Mouse (Mus musculus): ENCODE data around the gene Ndufa7. TPM values are rescaled to one million over a fixed set of nuclear protein-coding genes. Genes with fewer than 3 reads are reported as not detected.
"Not testable (repeated sequence)": the region's sequence is repeated elsewhere in the genome, so short reads cannot be mapped to it uniquely, and the experiment has no call there.

Gene Ndufa7
- polyA plus RNA-seq, 1 experiment = 406 TPM

DNA sequence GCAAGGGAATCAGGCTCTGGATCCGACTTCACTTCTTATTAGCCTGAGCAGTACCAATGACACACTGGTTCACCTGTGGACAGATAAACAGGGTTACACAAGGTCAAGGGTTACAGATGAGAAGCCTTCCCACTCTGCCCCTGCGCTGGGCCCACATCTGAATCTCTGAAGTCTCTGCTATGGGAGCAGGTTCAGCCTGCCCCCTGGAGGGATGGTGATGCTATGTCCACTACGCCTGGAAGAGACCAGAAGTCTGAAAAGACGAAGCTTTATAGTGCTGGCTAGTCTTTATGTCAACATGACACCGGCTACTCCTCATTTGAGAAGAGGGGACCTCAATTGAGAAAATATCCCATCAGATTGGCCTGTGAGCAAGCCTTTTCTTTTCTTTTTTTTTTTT is 51.4 kb downstream of the Ndufa7 start:
- H3K36me3 ChIP-seq (ENCODE audit: control insufficient read depth, insufficient read depth, low read length, poor library complexity, severe bottlenecking) = peaks cover 27% of the 10 kb centered on the region
- not testable (repeated sequence) for H3K27ac ChIP-seq (ENCODE audit: insufficient read depth, low read length); H3K9me3 ChIP-seq (replicated peaks; ENCODE audit: control insufficient read depth, insufficient read depth, low read length, poor library complexity, severe bottlenecking); H3K9ac ChIP-seq (ENCODE audit: low read depth, poor library complexity, severe bottlenecking); H3K4me3 ChIP-seq (ENCODE audit: low read depth, low read length); H3K27me3 ChIP-seq (ENCODE audit: control insufficient read depth, insufficient read depth, low read length, poor library complexity, severe bottlenecking); H3K4me1 ChIP-seq (ENCODE audit: control insufficient read depth, insufficient read depth, low read length)
- peak; percentile 45 for TF ChIP-seq CTCF (IDR thresholded peaks at IDR 0.05; ENCODE audit: low read depth, low read length)

DNA sequence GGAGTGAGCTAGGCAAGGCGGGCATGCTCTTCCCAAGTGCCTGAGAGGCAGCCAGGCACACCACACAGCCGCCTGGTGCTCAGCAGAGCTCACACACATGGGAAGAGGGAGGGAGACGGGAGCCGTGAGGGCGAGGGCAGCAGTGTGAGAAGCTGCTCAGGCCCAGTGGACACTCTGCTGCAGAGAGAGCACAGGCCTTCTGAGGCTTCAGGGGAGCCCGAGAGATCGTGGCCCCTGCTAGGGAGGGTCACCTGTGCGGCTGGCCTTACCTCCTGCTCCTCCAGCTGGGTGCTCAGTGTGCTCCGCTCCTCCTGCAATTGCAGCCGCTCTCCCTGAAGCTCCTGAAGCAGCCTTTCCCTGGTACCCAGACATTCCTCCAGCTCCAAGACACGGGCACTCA is 59.9 kb downstream of the Ndufa7 start:
- not testable (repeated sequence) for H3K27me3 ChIP-seq (ENCODE audit: control insufficient read depth, insufficient read depth, low read length, poor library complexity, severe bottlenecking); H3K4me3 ChIP-seq (ENCODE audit: low read depth, low read length); H3K9me3 ChIP-seq (replicated peaks; ENCODE audit: control insufficient read depth, insufficient read depth, low read length, poor library complexity, severe bottlenecking); H3K4me1 ChIP-seq (ENCODE audit: control insufficient read depth, insufficient read depth, low read length); H3K27ac ChIP-seq (ENCODE audit: insufficient read depth, low read length); H3K9ac ChIP-seq (ENCODE audit: low read depth, poor library complexity, severe bottlenecking)
- H3K36me3 ChIP-seq (ENCODE audit: control insufficient read depth, insufficient read depth, low read length, poor library complexity, severe bottlenecking) = peaks cover 45% of the 10 kb centered on the region

DNA sequence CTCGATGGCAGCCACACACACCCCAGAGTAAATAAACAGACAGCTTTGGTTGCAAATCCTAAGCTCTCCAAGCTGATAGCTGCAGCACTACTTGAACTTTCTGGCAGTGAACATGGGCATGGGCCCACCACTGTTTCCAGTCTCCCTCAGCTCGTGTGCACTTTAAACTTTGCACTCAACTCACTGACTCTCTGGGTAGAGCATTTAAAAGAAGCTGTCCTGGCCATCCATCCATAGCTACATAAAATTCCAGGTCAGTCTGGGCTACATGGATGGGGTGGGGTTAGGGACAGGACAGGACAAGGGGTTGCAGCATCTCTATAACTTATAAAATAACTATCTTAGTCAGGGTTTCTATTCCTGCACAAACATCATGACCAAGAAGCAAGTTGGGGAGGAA is 63.4 kb downstream of the Ndufa7 start:
- H3K4me1 ChIP-seq (ENCODE audit: control insufficient read depth, insufficient read depth, low read length); H3K9me3 ChIP-seq (replicated peaks; ENCODE audit: control insufficient read depth, insufficient read depth, low read length, poor library complexity, severe bottlenecking); H3K27me3 ChIP-seq (ENCODE audit: control insufficient read depth, insufficient read depth, low read length, poor library complexity, severe bottlenecking); H3K27ac ChIP-seq (ENCODE audit: insufficient read depth, low read length); H3K9ac ChIP-seq (ENCODE audit: low read depth, poor library complexity, severe bottlenecking); H3K4me3 ChIP-seq (ENCODE audit: low read depth, low read length): not testable (repeated sequence)
- peaks cover 27% of the 10 kb centered on the region for H3K36me3 ChIP-seq (ENCODE audit: control insufficient read depth, insufficient read depth, low read length, poor library complexity, severe bottlenecking)

Other genes starting within 250 kb of the Ndufa7 start
- gene Zfp414, start 195.5 kb upstream of the Ndufa7 start, polyA plus RNA-seq (2011; ENCODE audit: insufficient read depth, insufficient read length, low read depth, missing spikeins) = 31.9 and 39.5 TPM in 2 replicates
- not detected in 2 replicates for gene Pram1, start 186.5 kb upstream of the Ndufa7 start, polyA plus RNA-seq (2011; ENCODE audit: insufficient read depth, insufficient read length, low read depth, missing spikeins)
- gene Hnrnpm, start 137.7 kb upstream of the Ndufa7 start, polyA plus RNA-seq (2011; ENCODE audit: insufficient read depth, insufficient read length, low read depth, missing spikeins) = 607 and 610 TPM in 2 replicates
- gene March2, start 105.9 kb upstream of the Ndufa7 start, polyA plus RNA-seq (2011; ENCODE audit: insufficient read depth, insufficient read length, low read depth, missing spikeins) = 17.1 and 19.1 TPM in 2 replicates
- 57.9 and 73.6 TPM in 2 replicates for gene Rab11b, start 64.0 kb upstream of the Ndufa7 start, polyA plus RNA-seq (2011; ENCODE audit: insufficient read depth, insufficient read length, low read depth, missing spikeins)
- 3.6 and 3.9 TPM in 2 replicates for gene Angptl4, start 42.7 kb upstream of the Ndufa7 start, polyA plus RNA-seq (2011; ENCODE audit: insufficient read depth, insufficient read length, low read depth, missing spikeins)
- 40.0 and 44.7 TPM in 2 replicates for gene Kank3, start 14.1 kb upstream of the Ndufa7 start, polyA plus RNA-seq (2011; ENCODE audit: insufficient read depth, insufficient read length, low read depth, missing spikeins)
- 3,700 and 3,844 TPM in 2 replicates for gene Rps28, start within 50 bp of the Ndufa7 start, polyA plus RNA-seq (2011; ENCODE audit: insufficient read depth, insufficient read length, low read depth, missing spikeins)
- 30.6 and 35.7 TPM in 2 replicates for gene Cd320, start 18.5 kb downstream of the Ndufa7 start, polyA plus RNA-seq (2011; ENCODE audit: insufficient read depth, insufficient read length, low read depth, missing spikeins)
- gene Gm7029, start 49.3 kb downstream of the Ndufa7 start, polyA plus RNA-seq (2011; ENCODE audit: insufficient read depth, insufficient read length, low read depth, missing spikeins) = not detected in 2 replicates
- 155 and 186 TPM in 2 replicates for gene Kifc1, start 66.1 kb downstream of the Ndufa7 start, polyA plus RNA-seq (2011; ENCODE audit: insufficient read depth, insufficient read length, low read depth, missing spikeins)
- gene Platr17, start 80.6 kb downstream of the Ndufa7 start, polyA plus RNA-seq (2011; ENCODE audit: insufficient read depth, insufficient read length, low read depth, missing spikeins) = 16.7 and 19.1 TPM in 2 replicates
- gene Daxx, start 84.8 kb downstream of the Ndufa7 start, polyA plus RNA-seq (2011; ENCODE audit: insufficient read depth, insufficient read length, low read depth, missing spikeins) = 40.2 and 42.3 TPM in 2 replicates
- gene Tapbp, start 91.3 kb downstream of the Ndufa7 start, polyA plus RNA-seq (2011; ENCODE audit: insufficient read depth, insufficient read length, low read depth, missing spikeins) = 81.0 and 97.3 TPM in 2 replicates
- gene Zbtb22, start 91.3 kb downstream of the Ndufa7 start, polyA plus RNA-seq (2011; ENCODE audit: insufficient read depth, insufficient read length, low read depth, missing spikeins) = 14.8 and 20.7 TPM in 2 replicates
- gene Rgl2, start 105.0 kb downstream of the Ndufa7 start, polyA plus RNA-seq (2011; ENCODE audit: insufficient read depth, insufficient read length, low read depth, missing spikeins) = 34.7 and 37.5 TPM in 2 replicates
- 146 and 152 TPM in 2 replicates for gene Pfdn6, start 115.8 kb downstream of the Ndufa7 start, polyA plus RNA-seq (2011; ENCODE audit: insufficient read depth, insufficient read length, low read depth, missing spikeins)
- 25.3 and 30.2 TPM in 2 replicates for gene Wdr46, start 116.1 kb downstream of the Ndufa7 start, polyA plus RNA-seq (2011; ENCODE audit: insufficient read depth, insufficient read length, low read depth, missing spikeins)
- 3.6 and 4.2 TPM in 2 replicates for gene B3galt4, start 126.9 kb downstream of the Ndufa7 start, polyA plus RNA-seq (2011; ENCODE audit: insufficient read depth, insufficient read length, low read depth, missing spikeins)
- 18.3 and 19.0 TPM in 2 replicates for gene Vps52, start 131.2 kb downstream of the Ndufa7 start, polyA plus RNA-seq (2011; ENCODE audit: insufficient read depth, insufficient read length, low read depth, missing spikeins)
- 2,174 TPM in 2 replicates for gene Rps18, start 131.4 kb downstream of the Ndufa7 start, polyA plus RNA-seq (2011; ENCODE audit: insufficient read depth, insufficient read length, low read depth, missing spikeins)
- gene H2-K1, start 175.8 kb downstream of the Ndufa7 start, polyA plus RNA-seq (2011; ENCODE audit: insufficient read depth, insufficient read length, low read depth, missing spikeins) = 98.4 and 103 TPM in 2 replicates
- gene Ring1, start 200.1 kb downstream of the Ndufa7 start, polyA plus RNA-seq (2011; ENCODE audit: insufficient read depth, insufficient read length, low read depth, missing spikeins) = 8.1 and 11.4 TPM in 2 replicates
- gene H2-Ke6, start 203.5 kb downstream of the Ndufa7 start, polyA plus RNA-seq (2011; ENCODE audit: insufficient read depth, insufficient read length, low read depth, missing spikeins) = 19.0 and 26.1 TPM in 2 replicates
- 57.2 and 68.8 TPM in 2 replicates for gene Slc39a7, start 207.1 kb downstream of the Ndufa7 start, polyA plus RNA-seq (2011; ENCODE audit: insufficient read depth, insufficient read length, low read depth, missing spikeins)
- 37.7 and 38.2 TPM in 2 replicates for gene Rxrb, start 207.2 kb downstream of the Ndufa7 start, polyA plus RNA-seq (2011; ENCODE audit: insufficient read depth, insufficient read length, low read depth, missing spikeins)
- 0.82 and 0.85 TPM in 2 replicates for gene Col11a2, start 214.9 kb downstream of the Ndufa7 start, polyA plus RNA-seq (2011; ENCODE audit: insufficient read depth, insufficient read length, low read depth, missing spikeins)

All from ES-Bruce4 (cell line).